Mouse (Mus musculus) CH12.LX (cell line): ENCODE results near the gene Ric8a.

Experiments used
- BHLHE40 ChIP-seq: IDR thresholded peaks from 2 replicates; pipeline ENCODE4 v1.6.1; 2011; ENCODE audit warnings: mild to moderate bottlenecking, low read depth, low read length, improper control_type of control experiment
- CHD2 ChIP-seq: IDR thresholded peaks from 2 replicates; pipeline ENCODE4 v1.6.1; 2011; ENCODE audit warnings: low read length, improper control_type of control experiment
- CTCF ChIP-seq, 2 experiments: IDR thresholded peaks in 1 of 2; conservative IDR thresholded peaks in 1 of 2; 2 replicates each; pipeline ENCODE4 v1.5.1; 2011 to 2012; ENCODE audit warnings: low read depth in 2 of 2, low read length in 2 of 2, improper control_type of control experiment in 1 of 2, inconsistent platforms in 1 of 2, mild to moderate bottlenecking in 1 of 2, moderate library complexity in 1 of 2
- E2F4 ChIP-seq: IDR thresholded peaks from 2 replicates; pipeline ENCODE4 v1.6.1; 2011; ENCODE audit warnings: low read depth, low read length, improper control_type of control experiment; ENCODE audit not compliant: insufficient replicate concordance
- EP300 ChIP-seq: IDR thresholded peaks from 2 replicates; pipeline ENCODE4 v1.6.1; 2011; ENCODE audit warnings: low read length, improper control_type of control experiment
- GABPA ChIP-seq: IDR thresholded peaks from 2 replicates; pipeline ENCODE4 v1.6.1; 2012; ENCODE audit warnings: low read depth, low read length, improper control_type of control experiment, inconsistent platforms; ENCODE audit not compliant: insufficient replicate concordance
- MAFK ChIP-seq: IDR thresholded peaks from 2 replicates; pipeline ENCODE4 v1.6.1; 2011; ENCODE audit warnings: low read length, improper control_type of control experiment; ENCODE audit not compliant: insufficient replicate concordance
- MXI1 ChIP-seq: IDR thresholded peaks from 2 replicates; pipeline ENCODE4 v1.6.1; 2011; ENCODE audit warnings: mild to moderate bottlenecking, low read depth, low read length, improper control_type of control experiment
- POLR2A ChIP-seq: IDR thresholded peaks from 2 replicates; pipeline ENCODE4 v1.6.1; 2011; ENCODE audit warnings: low read depth, mild to moderate bottlenecking, improper control_type of control experiment, low read length
- POLR2AphosphoS2 ChIP-seq: IDR thresholded peaks from 2 replicates; pipeline ENCODE4 v1.6.1; 2011; ENCODE audit warnings: low read depth, low read length, improper control_type of control experiment
- RCOR1 ChIP-seq: conservative IDR thresholded peaks from 2 replicates; pipeline ENCODE4 v1.6.1; 2012; ENCODE audit warnings: low read depth, mild to moderate bottlenecking, inconsistent platforms, low read length, improper control_type of control experiment
- TCF12 ChIP-seq: IDR thresholded peaks from 2 replicates; pipeline ENCODE4 v1.6.1; 2014; ENCODE audit warnings: low read depth, mild to moderate bottlenecking, inconsistent platforms, low read length, improper control_type of control experiment
- UBTF ChIP-seq: IDR thresholded peaks from 2 replicates; pipeline ENCODE4 v1.6.1; 2012; ENCODE audit warnings: low read depth, mild to moderate bottlenecking, inconsistent platforms, low read length, improper control_type of control experiment, moderate library complexity
- ZKSCAN1 ChIP-seq: IDR thresholded peaks from 2 replicates; pipeline ENCODE4 v1.6.1; 2012; ENCODE audit warnings: low read depth, inconsistent platforms, low read length, improper control_type of control experiment, borderline replicate concordance

GRCm38 (mm10) chr7:140821305-140821652, 35.5 kb upstream of the Ric8a start:
- TF ChIP-seq POLR2A (no peak), UBTF (no peak), E2F4 (no peak), TCF12 (no peak), CTCF (conservative IDR thresholded peaks at IDR 0.05 in 1 of 2, IDR thresholded peaks at IDR 0.05 in 1 of 2; ENCODE audit: low read depth in 2 of 2, low read length in 2 of 2) (no peak), MXI1 (no peak), BHLHE40 (no peak), ZKSCAN1 (no peak), MAFK (no peak), GABPA (no peak), POLR2AphosphoS2 (no peak), RCOR1 (no peak), EP300 (no peak), CHD2 (no peak)
